Mouse (Mus musculus) left cerebral cortex, postnatal 10 days (tissue): ENCODE data around the gene Spdye4c. TPM values are rescaled to one million over a fixed set of nuclear protein-coding genes. Genes with fewer than 3 reads are reported as not detected.

Experiments used
- DNase-seq, 2 experiments: peaks; one replicate each; pipeline ENCODE4 v3.0.0; 2021 to 2022; ENCODE audit warnings: low spot score in 2 of 2, mixed read lengths in 1 of 2; ENCODE audit errors: extremely low spot score in 1 of 2
- intact Hi-C: fragments of 180-260 bp; cut with DNase I; formaldehyde crosslinking; loops from one replicate; pipeline ENCODE4 v1.15.1; 2025
- total RNA-seq, 2 experiments: library from RNA; stranded (reverse); gene quantifications; 2 replicates each; pipeline ENCODE4 v1.2.3; 2021

Gene Spdye4c
- not detected for total RNA-seq

DNA sequence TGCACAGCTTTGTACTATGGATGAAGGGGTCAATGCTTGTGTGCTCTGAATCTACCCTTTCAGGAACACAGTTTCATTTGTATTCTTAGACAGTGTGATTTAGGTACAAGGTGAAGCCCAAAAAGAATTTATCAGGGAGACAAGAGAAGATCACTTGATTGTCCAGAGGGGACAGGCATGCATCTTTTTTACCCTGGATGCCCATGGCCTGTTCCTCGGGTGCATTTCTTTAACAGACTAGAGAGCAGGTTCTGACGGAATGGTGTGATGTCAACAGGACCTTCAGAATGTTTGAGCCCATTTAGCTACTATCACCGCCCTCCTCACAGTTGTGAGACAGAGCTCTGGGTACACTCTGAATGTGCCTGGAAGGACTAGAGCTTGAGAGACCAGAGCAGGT lies at the start of gene Spdye4c:
TSS of gene Spdye4c (plus strand) at position 301 of the 400 bp plus-strand sequence.
- no peak for DNase-seq
- intact Hi-C loops = no loop called here

DNA sequence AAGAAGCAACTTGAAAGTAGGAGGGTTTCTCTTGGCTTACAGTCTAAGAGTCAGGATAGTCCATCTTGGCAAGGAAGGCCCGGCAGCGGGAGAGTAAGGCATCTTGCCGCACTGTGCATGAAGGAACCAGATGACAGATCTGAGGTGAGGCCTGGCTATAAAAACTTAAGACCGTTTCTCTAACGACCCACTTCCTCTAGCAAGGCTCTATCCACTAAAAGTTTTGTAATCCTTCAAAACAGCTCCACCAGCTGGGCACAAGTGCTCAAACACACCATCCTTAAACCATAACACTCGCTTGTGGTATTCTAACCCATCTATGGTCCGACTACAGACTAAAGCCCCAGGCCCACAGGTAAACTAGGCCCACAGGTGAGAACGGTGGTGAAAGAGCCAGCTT lies 47.5 kb upstream of the Spdye4c start:
- no peak for DNase-seq
- intact Hi-C loops = no loop called here

DNA sequence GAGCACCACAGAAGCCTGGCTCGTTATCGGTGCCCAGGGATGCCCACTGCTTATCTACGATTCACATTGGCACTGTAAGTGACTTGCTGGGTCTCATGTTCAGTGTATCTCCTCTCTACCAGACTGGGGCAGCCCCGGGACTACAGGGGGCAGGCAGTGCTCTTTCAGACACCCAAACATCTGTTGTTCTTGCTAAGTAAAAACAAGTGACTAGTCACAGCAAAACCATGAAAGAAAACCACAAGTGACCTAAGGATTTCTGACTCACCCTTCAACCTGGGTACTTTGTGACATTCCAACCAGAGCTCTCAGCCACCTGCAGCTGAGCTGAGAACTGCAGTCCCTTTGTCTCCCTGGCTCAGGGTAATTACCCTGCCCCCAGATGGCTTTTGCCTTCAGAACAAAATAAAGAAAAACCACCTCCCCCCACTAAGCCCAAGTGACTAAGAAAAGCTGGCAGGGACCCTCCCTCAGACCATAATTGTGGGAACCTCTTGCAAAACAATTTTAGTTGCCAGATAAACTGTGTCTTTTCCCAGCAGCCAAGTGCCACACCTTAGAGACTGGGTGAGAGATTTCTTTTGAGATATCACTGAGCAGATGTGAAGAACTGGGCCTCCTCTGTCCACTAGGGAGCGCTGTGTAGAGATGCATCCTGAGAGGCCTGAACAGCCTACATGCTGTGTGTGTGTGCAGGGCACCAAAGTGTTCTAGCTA lies 46.4 kb upstream of the Spdye4c start:
- intact Hi-C loops = no loop called here
- peak in 1 of 2 experiments; percentile 53 for DNase-seq

DNA sequence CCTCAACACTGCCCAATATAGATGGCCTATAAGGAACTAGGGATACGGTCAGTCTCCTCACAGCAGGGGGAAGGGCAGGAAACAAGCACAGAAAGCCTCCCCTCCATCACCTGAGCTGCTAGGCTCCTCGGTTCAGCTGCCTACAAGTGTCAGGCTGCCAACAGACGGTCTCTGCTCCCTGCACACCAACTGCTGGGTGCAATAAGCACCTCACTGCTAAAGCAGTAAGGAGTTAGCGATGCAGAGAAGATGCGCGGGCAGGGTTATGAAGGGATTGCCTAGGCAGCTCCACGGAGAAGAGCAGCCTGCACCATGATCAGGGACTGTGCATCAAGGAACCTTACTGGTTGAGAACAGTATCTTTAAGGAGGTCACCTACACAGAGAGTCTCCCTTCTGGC lies 45.6 kb upstream of the Spdye4c start:
- intact Hi-C loops = no loop called here
- DNase-seq = no peak

DNA sequence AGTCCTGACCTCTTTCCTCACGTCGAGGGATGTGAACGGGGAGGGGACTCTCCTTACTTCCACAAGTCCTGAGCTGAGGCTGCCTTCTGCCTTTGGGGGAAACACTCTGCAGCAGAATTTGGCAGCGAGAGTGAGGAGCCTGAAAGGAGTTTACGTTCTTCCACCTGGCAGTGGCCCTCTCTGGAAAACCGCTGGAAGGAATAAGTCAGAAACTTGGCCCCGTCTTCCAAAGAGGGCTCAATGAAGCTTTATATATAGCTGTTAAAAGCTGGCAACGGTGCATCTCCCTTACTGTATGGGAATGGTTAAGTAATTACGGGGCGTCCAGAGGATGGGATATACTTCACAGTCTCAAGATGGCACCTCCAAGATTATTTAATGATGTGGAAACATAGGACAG lies 43.9 kb upstream of the Spdye4c start:
- intact Hi-C loops = no loop called here
- DNase-seq = no peak

DNA sequence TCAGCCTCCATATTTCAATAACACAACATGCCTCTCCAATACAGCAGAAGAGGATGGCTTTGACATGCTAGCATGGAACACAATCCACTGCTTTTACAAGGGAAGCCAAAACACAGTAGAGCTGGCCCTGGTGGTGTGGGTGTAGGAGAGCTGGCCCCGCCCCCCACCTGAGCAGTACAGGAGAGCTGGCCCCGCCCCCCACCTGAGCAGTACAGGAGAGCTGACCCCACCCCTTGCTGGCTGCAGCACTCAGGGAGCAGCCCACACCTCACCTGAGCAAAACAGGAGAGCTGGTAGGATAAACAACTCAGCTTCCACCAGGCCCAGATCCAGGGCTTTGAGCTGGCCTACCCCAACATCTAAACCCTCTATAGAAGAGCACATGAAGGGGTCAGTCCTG lies 42.7 kb upstream of the Spdye4c start:
- intact Hi-C loops = no loop called here
- DNase-seq = no peak

DNA sequence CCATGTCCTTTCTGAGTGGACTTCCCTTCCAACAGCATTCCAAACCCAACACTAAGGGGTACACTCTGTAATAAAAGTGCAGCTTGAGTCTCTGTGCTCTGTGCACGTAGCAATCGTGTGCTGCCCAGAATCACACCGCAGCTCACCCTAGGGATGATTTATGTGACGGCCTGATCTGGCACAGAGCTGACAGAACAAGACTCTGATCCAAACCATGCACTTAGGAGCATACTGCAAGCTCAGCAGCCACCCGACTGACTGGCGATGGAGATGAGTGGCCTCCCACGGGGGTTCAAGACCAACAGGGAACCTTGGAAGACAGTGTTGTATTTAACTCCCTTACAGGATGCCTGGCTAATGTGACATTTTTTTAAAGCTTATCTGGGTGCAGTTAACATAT lies 41.4 kb upstream of the Spdye4c start:
- intact Hi-C loops = no loop called here
- DNase-seq = no peak

DNA sequence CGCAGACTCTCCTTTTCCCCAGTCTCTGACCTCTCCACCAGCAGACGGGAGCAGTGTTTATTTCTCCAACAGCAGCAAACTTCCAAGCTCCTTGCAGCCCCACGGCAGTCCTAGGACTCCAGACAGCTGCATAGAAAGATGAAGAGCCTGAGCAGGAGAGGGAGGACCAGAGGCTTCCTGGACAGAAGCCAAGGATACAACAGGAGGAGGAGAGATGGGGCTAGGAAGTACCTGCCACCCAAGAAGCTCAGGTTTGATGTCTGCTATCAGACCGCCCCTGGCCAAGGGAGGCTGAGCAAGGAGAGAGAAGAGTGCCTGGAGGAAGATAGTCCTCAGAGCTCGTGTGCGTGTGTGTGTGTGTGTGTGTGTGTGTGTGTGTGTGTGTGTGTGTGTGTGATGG lies 41.0 kb upstream of the Spdye4c start:
- intact Hi-C loops = no loop called here

DNA sequence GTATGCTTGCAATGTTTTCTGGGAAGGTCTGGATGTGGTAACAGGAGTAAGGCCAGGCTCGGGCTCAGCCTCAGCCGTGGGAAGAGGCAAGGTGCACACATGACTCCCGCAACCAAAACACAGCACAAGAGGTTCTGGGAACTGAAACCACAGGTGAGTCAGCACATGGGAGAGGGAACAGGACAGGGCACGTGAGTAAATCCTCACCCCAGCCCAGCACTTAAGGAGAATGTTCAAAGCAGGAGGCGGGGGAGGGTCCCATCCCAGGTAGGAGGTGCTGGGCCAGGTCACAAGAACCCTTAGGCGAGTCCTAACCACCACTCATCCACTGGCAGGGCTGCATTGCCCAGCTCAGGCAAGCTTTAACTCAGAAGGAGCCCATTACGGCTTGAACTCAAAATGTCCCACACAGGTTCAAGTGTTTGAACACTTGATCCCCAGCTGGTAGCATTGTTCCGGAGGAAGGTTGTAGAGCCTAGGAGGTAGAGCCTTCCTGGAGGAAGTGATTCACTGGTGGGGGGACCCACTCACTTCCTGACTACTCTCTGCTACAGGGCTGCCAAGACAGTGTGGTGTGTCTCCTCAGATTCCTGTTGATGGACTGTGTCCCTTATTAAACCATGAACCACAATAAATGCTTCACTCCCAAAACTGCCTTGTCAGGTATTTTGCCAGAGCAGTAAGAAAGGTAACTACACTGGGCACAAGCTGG lies 38.8 kb upstream of the Spdye4c start:
- intact Hi-C loops = no loop called here
- no peak for DNase-seq

More for the DNA sequence above, 41.0 kb upstream of the Spdye4c start:
- DNase-seq = no peak

DNA sequence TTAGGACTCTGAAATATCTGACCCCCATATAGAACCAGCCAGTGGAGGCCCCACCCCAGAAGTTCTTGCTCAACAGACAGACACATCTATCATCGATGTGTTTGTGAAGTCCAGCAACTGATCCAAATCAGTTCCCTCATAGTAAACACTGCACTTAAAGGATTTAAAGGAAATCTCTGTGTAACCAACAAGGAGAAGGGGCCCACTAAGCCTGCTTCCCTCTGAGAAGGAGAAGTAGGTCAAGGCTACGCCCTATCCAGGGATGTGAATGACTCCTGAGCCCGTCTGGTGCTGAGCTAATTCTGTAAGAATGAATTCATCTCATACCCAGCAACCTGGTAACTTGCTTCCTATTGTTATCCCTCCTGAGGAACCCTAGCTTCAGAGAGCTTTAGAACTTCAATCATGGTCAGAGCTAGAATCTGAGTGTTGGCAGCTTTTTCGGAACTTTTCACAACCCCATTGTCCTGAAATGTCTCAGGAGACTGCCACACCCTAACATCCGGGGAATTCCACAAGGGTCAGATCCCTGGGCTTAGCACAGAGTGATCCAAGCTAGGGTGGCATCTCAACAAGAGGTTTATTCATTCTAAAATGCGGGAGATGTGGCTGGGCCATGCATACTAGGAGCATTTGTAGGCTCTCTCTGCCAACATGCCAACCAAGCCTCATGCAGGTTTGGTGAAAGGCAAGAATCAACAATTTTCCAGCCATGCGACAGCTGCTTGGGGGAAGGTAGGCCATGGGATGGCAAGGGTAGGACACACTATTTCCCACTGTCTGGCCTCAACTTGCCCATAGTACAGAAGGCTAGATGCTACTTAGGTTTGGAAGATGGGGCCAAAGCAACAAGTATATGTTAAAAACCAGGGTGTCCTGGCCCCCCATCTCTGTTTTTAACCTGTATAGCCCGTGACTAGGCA lies 38.0 kb upstream of the Spdye4c start:
- intact Hi-C loops = no loop called here
- no peak for DNase-seq

DNA sequence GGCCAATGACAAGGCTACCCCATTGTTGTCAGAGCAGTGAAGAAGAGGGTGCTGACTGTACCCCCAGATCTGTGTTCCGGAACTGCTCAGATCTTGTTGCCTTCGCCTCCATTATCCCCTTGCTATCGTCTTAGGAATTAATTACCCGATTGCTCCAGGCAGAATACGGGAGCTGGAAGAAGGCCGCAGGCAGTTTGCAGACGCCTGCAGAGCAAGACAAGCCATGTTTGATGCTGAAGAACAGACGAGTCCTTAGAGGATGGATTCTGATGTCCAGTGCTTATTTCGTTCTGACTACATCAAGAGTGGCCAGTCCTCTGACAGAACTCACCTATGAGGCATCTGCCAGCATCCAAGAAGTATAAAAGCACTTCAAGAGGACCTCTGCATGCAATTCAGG lies 35.9 kb upstream of the Spdye4c start:
- no peak for DNase-seq
- intact Hi-C loops = no loop called here

DNA sequence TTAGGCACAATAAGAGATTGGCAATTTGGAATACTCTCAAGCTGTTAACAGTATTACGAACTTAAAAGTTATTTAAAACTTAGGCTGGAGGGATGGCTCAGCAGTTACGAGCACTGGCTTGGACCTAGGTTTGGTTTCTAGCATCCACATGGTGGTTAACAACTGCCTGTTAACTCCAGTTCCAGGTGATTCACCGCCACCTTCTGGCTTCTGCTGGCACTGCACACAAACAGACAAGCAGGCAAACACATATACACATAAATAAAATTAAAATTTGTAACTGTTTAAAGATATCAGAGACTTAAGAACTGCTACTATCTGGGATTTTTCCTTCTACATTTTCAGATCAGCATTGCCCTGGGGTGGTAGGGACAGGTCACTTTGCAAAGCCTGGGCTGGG lies 26.8 kb upstream of the Spdye4c start:
- no peak for DNase-seq
- intact Hi-C loops = no loop called here

DNA sequence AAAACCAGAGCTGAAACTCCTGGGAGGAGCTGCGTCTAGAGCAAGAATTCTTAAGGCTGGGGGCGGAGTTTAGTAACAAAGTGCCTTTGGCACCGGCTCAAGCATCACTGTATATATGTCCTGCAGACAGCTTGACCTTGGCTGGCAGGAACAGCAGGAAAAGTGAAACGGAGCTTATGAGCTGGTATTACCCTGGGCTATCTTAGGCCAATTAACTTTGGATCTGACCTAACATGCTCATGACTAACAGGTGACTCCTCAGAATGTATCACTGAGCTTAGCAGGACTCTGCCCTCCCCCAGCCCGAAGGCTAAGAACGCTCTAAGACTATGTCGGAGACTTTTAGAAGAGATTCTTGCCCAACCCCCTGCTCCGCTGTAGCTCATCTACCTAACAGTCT lies 25.1 kb upstream of the Spdye4c start:
- no peak for DNase-seq
- intact Hi-C loops = no loop called here

DNA sequence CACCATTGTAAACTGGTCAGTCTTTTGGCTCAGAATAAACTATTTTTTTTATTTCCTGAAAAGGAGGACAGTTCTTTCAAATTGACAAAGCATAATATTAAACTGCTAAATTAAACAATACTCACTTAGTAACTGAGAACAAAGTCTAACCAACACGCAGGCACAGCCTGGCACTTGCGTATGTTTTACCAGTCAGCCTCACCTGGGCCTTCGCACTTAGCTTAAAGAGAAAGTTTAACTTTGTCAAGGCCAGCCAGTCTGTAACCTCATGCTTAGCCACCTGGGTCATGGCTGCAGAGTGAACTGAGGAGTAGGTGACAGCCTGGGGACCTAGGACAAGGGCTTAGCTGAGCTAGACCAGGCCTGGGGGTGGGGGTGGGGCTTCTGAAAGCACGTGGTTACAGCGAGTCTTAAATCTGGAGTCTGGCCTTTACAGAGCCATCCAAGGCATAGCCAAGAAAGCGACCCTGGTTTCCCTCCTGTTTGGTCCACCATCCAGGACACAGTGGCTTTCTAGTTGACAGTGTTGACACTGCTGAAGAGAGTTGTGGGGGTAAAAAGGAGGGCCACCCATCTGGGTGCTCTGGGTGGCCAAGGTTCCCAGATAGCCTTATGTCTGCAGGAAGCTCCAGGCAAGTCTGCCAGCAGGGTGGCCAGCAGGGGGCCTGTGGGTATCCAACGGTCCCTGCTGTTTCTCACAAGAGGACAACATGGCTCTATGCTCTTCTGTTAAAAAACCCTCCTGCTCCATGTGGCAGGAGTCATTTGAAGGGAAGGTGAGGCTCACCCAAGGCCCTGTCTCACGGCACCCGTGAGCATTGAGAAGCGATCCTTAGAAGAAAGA lies 24.5 kb upstream of the Spdye4c start:
- intact Hi-C loops = no loop called here
- DNase-seq = peak in 1 of 2 experiments; percentile 43

DNA sequence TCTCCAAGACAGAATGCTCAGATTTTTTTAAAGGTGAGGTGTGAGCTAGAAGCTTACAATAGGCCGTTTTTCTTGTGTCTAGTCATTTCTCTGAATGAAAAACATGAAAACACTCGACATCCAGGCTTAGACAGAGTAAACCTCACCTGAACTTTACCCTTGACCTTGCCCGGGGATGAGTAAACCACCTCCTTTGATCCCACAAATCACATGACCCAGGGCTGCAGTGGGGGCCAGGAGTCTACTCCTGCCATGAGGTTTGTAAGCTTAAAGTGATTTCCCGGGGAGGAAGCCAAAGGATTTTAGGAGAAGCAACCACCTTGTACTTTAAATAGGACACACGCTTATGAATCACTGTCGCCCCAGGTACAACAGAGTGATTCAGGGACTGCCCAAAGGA lies 23.0 kb upstream of the Spdye4c start:
- DNase-seq = no peak
- intact Hi-C loops = no loop called here

DNA sequence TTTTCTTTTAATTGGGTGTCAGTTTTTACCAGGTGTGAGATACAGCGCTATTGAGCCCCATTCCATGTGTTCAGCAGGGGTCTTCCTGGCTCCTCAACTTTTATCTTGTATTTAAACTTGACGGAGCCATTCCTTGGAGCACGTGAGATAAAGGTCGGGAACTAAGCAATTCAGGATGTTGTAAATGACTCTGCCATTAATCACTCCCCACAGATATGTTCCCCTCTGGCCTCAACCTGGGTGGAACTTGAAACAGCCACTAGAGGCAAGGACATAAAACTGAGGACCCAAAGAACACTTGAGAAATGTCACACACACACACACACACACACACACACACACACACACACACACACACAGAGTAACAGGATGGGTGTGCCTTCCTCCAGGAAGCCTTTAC lies 22.5 kb upstream of the Spdye4c start:
- intact Hi-C loops = no loop called here

DNA sequence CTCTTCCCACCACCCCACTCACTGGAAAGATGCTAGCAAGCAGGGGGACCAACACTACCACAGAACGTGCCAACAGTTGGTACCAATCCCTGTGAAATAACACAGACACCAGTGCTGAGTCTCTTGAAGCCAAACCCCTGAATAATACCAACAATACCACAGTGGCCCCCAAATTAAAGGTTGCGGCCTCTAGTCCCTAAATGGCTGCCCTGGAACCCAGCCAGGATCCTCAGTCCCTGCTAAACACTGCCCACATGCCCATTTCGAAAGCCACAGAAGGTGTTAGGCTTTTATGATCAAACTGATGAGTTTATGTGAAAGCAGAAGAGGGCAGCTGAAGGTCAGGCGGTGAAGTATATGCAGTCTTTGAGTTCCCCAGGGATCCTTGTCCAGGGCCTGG lies 20.0 kb upstream of the Spdye4c start:
- intact Hi-C loops = loop anchor here (5.0 to 10.0 kb wide), 3 partner anchors 159 to 684 kb away; partner anchors contain the start of gene Bcl2l11
- no peak for DNase-seq

More for the DNA sequence above, 22.5 kb upstream of the Spdye4c start:
- DNase-seq = no peak

DNA sequence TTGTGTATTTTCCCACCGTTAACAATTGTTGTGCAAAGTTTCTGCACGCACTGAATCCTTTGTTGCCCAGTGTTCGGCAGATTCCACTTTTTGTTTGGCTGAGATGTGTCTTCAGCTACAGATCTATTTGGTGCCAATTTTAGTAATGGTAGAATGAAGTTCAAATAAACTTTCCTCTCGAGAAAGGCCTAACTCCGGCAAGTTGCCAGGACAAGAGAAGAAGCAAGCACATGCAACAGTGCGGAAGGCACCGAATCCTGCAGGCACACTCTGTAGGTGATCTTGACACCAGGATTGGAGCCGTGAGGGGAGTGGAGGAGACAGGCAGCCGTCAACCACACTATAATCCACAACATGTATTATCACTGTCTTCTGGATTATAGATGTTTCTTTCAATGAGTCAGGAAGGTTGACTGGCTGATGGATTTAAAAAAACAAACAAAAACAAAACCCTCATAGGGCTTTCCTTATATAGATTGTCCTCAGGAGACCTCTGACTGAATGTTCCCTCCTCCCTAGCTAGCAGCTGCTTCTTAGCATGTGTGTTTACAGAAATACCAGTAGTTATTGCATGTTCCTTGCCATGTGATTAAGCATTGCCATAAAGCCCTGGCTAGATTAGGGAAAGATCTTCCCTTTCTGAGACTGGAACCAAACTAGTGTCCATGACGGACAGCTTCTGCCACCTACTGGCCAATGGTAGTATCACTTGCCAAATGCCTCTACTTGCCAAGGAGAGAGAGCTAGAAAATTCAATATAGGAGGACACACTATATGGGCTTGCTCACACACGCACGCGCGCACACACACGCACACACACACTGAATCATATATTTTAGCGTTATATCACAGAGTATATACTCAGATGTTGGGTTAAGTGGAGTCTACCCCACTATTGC lies 18.0 kb upstream of the Spdye4c start:
- DNase-seq = peak; percentile 81 to 85
- intact Hi-C loops = loop anchor here (5.0 to 10.0 kb wide), 3 partner anchors 161 to 686 kb away; partner anchors contain the start of gene Bcl2l11
